Mouse (Mus musculus) MEL-GATA-1-ER (cell line): ENCODE results near the gene Ptpn22.
"Not testable (repeated sequence)": the region's sequence is repeated elsewhere in the genome, so short reads cannot be mapped to it uniquely, and the experiment has no call there.

Experiments
- DNase-seq: peaks from one replicate; pipeline ENCODE4 v3.0.0-alpha.2; 2012; ENCODE audit warnings: low read depth; ENCODE audit errors: extremely low read depth

The Ptpn22 gene

DNA sequence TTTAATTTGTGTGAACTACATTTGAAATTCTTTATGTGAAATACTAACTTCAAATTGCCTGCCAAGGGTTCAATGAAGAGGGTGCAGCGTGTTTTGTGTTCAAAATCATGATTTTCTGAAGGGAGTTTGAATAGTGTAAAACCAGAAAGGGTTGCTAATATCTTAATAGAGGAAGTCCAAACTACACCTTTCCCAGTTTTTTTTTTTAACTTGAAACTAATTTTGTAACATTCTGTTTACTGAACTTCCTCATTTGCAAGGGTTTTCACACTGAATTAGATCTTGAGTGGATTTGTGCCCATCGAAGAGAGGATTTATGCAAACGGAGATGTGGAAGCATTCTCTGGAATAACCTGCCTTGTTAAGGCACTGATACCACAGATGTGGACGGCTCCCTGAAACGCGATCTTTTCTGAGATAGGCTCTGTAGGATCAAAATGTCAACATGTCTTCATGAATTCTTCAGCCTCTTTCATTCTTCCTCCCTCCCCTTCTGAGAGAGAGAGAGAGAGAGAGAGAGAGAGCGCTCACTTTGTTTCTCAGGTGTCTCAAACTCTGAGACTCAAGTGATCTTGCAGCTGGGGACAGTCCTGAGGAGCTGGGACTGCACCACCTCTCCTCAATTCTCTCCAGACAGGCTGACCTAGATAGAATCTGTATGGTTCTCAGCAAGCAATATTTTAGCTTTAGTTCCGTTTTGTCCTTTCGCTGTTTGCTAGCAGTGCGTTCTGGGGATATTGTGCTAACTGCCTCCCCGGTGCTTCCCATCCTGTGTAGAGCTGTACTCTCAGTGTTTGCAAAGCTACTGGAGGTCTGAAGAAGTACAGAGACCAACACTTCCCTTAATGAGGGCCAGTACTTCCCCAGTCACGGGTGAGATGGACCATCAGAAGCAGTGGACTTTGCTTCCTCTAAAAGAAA lies at the start of gene Ptpn22:
Gene Ptpn22, plus strand, starts transcription at position 915 of the 921 bp plus-strand sequence.
- DNase-seq, result no peak

DNA sequence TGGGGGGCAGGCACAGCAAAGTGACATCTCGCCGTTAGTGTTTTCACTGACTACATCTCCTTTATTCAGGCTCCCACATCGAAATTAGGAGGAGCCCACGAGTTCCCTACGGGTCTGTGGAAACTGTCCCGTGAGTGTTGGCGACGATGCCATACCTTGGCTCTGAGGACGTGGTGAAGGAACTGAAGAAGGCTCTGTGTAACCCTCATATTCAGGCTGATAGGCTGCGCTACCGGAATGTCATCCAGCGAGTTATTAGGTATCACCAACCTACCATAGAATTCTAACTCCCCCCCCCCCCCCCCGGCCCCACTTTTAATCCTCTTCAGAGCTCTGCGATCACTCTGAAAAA lies 49.8 kb upstream of the Ptpn22 start:
- DNase-seq, result no peak

DNA sequence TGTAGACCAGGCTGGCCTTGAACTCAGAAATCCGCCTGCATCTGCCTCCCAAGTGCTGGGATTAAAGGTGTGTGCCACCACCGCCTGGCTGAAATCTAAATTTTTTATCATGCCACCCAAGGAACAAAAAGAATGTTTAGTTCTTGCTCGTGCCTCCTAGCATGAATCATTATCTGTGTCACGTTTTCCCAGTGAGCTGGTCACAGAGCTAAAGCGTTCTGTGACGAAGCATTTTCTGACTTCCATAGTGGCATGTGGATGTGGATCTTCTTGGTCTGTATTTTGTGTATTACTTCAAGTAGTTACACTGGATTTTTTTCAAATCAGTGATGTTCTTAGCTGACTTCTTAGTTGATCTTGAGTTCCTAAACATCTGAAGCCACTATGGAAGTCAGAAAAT lies 48.6 kb upstream of the Ptpn22 start:
- DNase-seq, result no peak

DNA sequence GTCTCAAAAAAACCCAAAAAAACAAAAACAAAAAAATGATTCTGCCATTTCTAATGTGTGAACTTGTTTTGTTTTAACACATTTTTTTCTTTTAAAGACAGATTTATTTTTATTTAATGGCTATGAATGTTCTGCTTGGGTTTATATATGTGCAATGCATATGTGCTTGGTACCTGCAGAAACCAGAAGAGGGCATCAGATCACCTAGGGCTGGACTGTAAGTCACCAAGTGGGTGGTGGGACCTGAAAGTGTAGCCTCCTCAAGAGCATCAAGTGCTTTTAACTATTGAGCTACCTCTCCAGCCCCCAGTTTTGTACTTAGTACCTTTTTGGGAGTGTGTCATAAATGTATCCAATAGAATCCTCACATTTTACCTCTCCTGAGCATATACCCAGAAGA lies 32.0 kb upstream of the Ptpn22 start:
- no peak for DNase-seq

DNA sequence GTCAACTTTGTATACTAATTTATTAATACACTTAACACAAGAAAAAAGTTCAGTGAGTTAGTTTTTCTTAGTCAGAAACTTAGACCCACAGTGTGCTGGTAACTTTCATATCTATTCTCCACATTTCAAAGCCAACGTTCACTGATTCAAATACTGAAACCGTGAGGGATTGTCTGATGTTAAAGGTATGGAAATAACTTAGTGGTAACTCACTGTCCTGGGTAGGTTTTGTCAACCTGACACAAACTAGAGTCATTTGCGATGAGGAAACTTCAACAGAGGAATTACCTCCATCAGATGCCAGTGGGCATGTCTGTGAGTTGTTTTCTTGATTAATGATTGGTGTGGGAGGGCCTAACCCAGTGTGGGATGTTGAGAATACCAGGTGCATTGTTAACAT lies 30.6 kb upstream of the Ptpn22 start:
- no peak for DNase-seq

DNA sequence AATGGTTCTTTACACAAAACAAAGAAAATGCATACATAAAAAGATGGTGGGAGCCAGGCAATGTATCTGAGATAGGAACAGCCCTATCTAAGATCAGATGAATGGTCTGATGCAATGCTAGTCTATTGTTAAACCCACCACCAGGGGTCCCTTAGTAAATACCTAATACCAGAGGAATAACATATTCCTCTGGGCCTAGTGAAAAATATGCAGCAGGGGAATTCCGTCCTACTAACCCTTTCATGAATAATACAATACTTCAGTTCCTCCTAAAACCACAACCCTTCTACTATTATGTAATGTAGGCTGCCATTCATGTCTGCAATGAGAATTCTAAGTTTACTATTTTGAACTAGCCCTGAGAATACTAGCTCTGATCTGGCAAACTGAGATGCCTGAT lies 28.9 kb upstream of the Ptpn22 start:
- DNase-seq, result not testable (repeated sequence)

DNA sequence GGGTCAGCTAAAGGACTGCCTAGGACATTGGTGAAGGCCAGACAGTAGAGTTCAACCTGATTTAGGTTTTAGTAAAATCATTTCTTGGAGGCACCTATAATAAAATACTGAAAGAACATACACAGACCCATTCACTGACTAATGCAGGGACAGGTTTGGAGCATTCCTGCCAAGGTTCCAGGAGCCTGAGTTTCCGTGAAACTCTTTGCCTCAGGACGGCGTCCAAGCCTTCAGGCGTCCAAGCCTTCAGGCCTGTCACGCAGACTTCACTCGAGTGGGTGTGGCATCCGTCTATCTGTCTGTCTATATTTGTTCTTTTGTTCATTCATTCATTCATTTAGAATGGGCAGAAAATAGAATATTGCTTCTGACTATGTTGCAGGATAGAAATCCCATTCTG lies 28.4 kb upstream of the Ptpn22 start:
- DNase-seq, result no peak

DNA sequence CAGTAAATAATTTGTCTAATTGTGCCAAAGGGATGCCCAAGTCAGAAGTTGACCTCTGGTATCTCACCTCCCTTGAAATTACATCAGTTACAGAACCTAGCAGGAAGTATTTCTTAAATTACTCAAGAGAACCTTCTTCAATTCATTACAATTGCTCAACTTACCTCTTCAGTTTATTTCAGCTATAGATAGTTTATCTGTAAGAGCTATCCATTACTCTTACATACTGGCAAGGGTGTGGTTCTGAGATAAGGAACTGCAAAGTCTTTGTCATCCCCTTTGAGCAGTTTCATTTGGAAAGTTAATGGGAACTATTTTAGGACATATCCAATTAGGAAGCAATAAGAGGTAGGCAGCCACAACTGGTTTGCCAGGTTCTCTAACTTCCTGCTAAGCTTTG lies 27.2 kb upstream of the Ptpn22 start, which contains the start of gene Bcl2l15:
Gene Bcl2l15, plus strand, starts transcription at position 176 of the 400 bp plus-strand sequence.
- no peak for DNase-seq

DNA sequence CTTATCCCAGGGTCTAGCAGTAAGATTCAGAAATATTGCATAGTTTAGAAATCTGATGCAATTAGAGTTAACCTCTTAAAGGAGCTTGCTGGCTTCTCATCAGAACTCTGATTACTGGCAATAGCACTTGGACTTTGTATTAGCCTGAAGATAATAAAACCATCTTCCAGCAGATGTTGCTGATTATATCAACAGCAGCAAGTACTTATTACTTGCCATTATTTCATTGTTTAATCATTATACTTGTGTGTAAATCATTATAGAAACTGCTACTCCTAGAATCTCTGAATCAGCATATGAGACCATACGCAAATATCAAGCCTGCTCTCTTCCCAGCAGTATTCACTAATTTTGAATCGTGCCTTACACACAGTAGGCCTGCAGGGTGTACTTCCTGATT lies 25.6 kb upstream of the Ptpn22 start:
- no peak for DNase-seq

DNA sequence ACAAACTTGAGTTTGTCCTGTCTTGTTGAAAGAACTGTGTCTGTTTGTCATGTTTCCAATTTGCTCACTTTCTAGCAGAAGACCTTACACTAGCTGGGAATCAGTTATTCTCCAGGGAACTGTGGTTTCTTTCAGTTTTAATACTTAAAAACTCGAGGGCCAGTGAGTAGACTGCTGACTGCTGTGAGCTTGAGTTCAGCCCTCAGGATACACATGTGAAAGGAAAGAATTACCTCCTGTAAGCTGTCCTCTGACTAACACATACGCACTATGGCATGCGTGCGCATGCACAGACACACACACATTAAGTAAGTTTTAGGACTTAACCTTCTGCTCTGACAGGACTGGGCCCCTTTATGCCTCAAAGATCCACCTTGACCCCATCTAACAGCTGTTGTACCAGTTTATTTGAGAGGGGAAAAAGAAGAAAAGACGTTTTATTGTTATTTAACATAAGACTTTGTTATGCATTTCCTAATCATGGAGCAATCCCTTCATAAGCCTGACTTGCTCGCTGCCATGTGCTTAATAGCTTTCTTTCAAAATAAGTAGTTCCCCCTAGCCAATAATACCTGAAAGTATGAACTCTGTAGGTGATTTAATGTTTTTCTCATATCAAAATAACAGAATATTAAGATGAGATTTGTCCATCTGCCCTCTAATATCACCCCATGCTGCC lies 24.2 kb upstream of the Ptpn22 start:
- no peak for DNase-seq

DNA sequence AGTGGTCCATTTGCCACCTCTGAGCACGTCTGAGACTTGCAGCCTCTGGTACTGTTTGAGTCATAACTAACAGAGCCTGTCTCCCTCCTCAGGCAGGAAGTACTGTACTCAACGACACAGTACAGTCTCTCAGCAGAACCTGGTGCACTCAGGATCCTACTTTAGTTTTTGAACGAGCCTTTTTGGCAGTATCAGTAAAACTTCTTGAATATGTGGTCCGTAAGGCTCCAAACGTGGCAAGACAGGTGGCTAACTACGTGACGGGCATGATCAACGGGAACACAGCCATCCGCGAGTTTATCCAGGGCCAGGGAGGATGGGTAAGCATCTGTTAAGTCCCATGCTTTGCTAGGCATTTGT lies 23.7 kb upstream of the Ptpn22 start:
- no peak for DNase-seq

DNA sequence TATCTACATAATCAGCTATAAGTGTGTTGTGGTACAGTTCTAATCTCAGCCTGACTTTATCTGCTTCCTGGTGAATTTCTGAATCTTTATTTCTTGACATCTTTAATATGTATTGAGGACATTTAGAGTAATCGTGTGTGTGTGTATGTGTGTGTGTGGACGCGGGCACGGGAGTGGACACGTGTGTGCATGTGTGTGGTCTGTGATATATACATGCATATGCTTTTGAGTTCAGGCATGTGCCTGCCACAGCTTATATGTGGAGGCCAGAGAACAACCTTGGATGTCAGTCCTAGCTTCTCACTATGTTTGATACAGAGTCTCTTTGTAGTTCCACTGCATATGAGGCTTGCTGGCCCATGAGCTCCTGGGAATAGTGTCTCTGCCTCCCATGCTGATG lies 23.1 kb upstream of the Ptpn22 start:
- no peak for DNase-seq

DNA sequence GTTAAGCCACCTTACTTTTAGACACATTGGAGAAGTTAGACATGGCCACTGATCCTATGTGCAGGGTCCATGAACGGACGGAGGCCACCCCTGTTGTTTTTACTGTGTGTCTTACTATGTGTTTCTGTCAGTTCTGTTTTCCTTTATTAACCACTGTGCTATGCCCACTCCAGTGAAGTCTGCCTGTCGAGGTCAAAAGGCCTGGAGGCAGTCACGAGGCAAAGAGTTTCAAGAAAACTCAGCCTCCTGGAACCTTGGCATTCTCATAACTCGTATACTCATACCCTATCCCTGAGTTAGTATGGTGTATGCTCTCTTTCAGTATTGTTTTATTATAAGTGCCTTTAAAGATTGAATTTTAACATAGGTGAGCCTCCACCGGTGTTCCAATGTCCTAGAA lies 19.9 kb upstream of the Ptpn22 start:
- DNase-seq, result no peak

DNA sequence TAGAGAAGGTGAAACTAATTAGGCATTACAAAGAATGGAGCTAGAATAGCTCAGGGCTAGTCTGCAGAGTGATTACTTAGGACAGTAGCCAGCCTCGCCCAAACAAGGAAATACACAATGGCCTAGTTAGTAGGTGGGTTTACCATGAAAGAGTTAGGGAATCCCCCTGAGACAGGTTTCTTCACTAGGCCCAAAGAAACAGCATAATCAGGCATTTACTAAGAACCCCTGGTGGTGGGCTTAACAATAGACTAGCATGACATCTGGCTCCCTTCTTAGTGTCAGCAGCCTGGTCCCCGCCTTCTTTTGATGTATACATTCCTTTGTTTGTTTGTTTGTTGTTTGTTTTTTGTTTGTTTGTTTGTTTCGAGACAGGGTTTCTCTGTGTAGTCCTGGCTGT lies 19.4 kb upstream of the Ptpn22 start:
- not testable (repeated sequence) for DNase-seq

DNA sequence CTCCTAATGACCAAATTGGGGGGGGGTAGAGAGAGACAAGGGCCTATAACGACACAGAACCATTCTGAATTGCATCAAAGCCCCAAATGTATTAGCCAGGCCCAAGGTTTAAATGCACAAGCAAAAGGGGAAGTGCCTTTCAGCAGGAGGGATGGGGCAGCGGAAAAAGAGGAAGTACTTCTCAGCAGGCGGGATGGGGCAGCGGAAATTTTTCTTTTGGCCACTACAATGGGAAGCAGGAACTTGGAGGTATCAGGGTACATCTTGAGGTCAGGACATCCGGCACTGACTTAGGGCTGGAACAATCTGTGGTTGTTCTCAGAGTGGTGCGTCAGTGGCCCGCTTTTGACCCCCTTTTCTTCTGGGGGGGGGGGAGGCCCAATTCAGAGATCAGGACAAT lies 18.6 kb upstream of the Ptpn22 start:
- DNase-seq, result peak; percentile 64

DNA sequence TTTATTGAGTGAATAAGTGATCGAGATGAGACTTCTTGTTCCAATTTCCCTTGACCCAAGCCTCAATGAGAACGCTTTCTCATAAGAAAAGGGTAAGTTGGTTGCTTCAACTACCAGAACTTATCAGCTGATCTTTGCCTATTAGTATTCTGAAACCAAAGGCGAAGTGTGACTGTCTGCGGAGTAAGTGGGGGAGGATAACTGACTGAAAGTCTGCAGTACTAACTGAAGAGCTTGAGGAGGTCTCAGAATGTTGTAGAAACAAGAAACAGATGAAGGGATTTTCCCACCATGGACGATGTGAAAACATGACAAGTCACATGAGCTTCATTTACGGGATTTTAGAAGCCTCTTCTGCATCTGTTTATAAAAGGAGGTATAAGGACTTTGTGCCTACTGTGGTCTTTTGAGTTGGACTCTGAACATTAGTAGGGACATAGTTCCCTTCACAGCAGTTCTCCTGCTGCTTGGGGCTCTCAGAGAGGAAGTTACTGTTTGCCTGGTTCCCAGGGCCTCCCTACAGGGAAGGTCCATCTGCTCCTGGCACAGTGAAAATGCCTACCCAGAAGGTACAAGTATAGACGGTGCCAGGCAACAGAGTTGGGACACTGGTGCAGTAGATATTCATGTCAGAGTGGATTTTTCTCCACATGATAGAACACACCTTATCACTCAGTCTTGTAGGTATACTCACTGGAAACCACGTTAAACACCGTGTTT lies 8.8 kb upstream of the Ptpn22 start:
- no peak for DNase-seq

DNA sequence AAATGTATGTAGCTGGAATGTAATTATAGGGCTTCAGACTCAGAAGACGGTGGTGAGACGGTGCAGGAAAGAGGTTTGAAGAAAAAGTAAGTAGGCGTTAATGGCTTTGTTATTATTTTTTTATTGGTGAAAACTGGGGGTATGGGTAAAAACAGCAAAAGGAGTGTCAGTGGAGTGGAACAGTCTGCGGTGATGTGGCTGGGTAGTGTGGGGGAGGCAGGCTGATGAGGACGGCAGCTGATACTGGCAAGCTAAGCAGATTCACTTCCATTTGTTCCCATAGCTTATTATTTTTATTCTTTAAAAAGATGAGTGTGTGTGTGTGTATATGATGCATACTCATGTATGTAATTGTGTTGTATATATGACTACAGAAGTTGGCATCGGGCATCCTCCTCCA lies 8.1 kb upstream of the Ptpn22 start:
- DNase-seq, result no peak

DNA sequence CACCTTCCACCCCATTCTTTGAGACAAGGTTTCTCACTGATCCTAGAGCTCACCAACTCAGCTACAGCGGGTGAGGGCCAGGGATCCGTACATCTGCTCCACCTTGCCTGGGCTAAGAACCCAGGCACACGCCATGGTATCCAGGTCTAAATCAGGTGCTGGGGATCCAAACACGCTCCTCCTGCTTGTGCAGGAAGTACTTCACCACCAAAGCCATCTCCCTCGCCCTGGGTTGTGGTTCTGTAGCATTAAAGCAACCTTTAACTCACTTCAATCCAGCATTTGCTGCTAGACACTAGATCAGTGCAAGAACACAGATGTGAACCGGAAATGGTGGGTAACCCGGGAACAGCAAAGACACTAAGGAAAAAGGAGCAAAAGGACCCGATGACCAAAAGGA lies 7.7 kb upstream of the Ptpn22 start:
- DNase-seq, result no peak

DNA sequence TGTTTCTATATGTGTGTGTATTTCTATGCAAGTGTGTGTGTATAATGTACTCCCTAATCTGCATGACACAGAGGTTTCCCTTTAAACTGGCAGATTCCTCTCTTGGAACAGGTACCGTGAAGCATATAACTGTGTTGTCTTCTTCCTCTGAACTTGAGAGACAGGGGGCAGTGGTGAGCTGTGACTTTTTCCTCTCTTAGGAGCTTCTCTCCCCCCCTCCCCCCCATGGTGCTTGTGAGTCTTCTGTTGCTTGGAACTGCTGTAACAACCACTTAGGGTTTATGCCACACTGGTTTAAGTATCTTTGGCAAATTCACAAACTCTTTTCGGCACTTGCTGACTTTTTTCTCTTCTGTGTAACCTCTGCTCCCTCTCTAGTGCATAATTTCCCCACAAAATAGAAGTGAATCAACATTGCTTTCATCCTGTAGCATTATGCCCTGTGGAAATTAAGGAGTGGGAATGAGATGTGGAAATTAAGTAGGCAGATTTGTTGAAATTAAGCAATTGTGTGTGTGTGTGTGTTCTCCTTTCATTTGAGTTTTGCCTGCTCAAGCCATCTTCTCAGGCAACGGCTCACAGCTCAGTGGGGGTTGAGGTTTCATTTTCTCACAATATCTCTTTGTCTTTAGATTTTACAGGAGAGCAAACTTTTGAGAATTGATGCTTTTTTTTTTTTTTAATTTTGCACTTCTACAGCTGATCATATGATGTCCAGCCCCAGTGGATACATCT lies 6.9 kb upstream of the Ptpn22 start:
- DNase-seq, result peak; percentile 62

DNA sequence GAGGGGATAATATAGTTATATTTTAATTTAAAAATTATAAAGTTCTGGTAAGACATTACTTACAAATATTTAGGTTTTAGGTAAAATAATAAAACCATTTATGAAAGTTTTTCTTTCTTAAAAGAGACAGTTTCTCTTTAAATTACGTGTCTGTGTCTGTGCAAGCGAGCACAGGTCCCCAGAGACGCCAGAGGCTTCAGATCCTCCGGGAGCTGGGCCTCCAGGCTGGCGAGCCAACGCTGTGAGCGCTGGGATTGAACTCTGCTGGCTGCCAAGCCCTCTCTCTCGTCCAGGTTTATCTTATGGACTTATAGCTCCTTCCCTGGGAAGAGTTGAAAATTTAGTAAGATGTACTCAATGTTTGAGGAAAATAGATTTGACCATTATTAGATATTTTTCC lies 5.8 kb upstream of the Ptpn22 start:
- no peak for DNase-seq

DNA sequence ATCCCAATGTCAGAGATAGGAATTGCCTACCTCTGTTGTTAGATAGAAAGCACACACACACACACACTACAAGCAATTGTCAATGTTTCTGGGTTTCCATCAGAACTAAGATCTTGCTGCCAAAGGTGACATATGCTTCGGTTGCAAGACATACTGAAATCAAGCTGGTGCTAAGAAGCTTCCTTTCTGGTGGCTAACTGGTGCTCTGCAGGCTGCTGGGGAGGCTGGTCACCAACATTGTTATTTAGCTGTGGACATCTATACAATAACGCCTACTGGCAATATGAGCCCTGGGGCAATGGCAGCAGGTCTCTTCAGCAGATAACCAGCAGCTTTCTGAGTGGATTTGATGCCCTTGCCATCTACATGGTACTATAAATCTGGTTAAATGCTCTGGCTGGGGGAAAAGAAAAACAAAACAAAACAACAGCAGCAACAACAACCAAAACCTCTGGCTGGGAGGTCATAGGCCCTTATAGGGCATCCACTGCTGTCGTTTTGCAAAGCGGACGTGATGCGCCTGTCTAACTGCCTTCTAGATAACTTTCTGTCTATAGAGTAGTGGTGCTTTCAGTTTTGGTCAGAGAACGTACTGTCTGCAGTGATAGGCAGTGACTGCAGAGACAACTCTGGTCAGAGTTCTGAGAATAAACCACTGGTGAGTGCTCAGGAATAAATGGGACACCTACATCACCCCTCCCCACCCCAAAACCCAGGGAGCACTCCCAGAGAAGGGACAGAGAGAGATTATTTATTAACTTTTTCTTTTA lies 2.4 kb upstream of the Ptpn22 start:
- no peak for DNase-seq
